Mouse (Mus musculus) CD4-positive, CD25-positive, alpha-beta regulatory T cell, adult 4 months (primary cell): ENCODE measurements around the gene Zfp90. TPM values are rescaled to one million over a fixed set of nuclear protein-coding genes. Genes with fewer than 3 reads are reported as not detected.

Experiments
- ATAC-seq: one replicate; pipeline ENCODE4 v1.8.0; 2017
- polyA plus RNA-seq, 2 experiments: library from polyadenylated mRNA; unstranded; fragments of 100-300 nt; shearing (Covaris generic); gene quantifications; one replicate each; pipeline ENCODE4 v1.2.1; 2017

Gene Zfp90
- polyA plus RNA-seq, 2 experiments from 2014 or later = 4.1 to 6.1 TPM

- ATAC-seq = no peak
Measured at GRCm38 (mm10) chr8:106437781-106438180, 22.7 kb downstream of the Zfp90 start.

- no peak for ATAC-seq
Measured at GRCm38 (mm10) chr8:106440146-106440545, 25.0 kb downstream of the Zfp90 start.

GRCm38 (mm10) chr8:106442740-106443139 lies 27.6 kb downstream of the Zfp90 start:
- no peak for ATAC-seq

- ATAC-seq = no peak
Measured at GRCm38 (mm10) chr8:106451301-106452085, 36.4 kb downstream of the Zfp90 start.

GRCm38 (mm10) chr8:106452701-106453481 lies 37.8 kb downstream of the Zfp90 start:
- ATAC-seq = no peak

- no peak for ATAC-seq
Measured at GRCm38 (mm10) chr8:106454036-106454435, 38.9 kb downstream of the Zfp90 start.

GRCm38 (mm10) chr8:106462131-106462530 lies 47.0 kb downstream of the Zfp90 start:
- ATAC-seq = no peak

- ATAC-seq = no peak
Measured at GRCm38 (mm10) chr8:106463795-106464194, 48.7 kb downstream of the Zfp90 start.

GRCm38 (mm10) chr8:106469485-106469884 lies 54.4 kb downstream of the Zfp90 start:
- ATAC-seq = no peak

- ATAC-seq = no peak
Measured at GRCm38 (mm10) chr8:106474001-106474400, 58.9 kb downstream of the Zfp90 start.

Other genes with a start within 250 kb of the Zfp90 start
- 10 to 100 TPM; 28.6 to 43.7 TPM for gene Slc7a6, start 246.5 kb upstream of the Zfp90 start, polyA plus RNA-seq
- gene Slc7a6os, start 204.4 kb upstream of the Zfp90 start, polyA plus RNA-seq = 10 to 100 TPM; 24.6 to 28.9 TPM
- 10 to 100 TPM; 31.5 to 46.0 TPM for gene Prmt7, start 204.4 kb upstream of the Zfp90 start, polyA plus RNA-seq
- under 1 TPM in 1 of 2 experiments, not detected in 1; 0.07 TPM for gene Smpd3, start 77.3 kb upstream of the Zfp90 start, polyA plus RNA-seq
- gene 6030452D12Rik, start 85.2 kb downstream of the Zfp90 start, polyA plus RNA-seq = not detected
- not detected for gene Cdh3, start 95.6 kb downstream of the Zfp90 start, polyA plus RNA-seq
- gene Gm10073, start 158.1 kb downstream of the Zfp90 start, polyA plus RNA-seq = 10 to 100 TPM; 22.4 to 46.0 TPM
- under 1 TPM; 0.56 to 0.81 TPM for gene Cdh1, start 188.0 kb downstream of the Zfp90 start, polyA plus RNA-seq